Mouse (Mus musculus): ENCODE measurements around the gene Miga2. TPM values are rescaled to one million over a fixed set of nuclear protein-coding genes. Genes with fewer than 3 reads are reported as not detected.

Gene Miga2
- polyA plus RNA-seq, 1 experiment from 2014 or later = 8.5 TPM

DNA sequence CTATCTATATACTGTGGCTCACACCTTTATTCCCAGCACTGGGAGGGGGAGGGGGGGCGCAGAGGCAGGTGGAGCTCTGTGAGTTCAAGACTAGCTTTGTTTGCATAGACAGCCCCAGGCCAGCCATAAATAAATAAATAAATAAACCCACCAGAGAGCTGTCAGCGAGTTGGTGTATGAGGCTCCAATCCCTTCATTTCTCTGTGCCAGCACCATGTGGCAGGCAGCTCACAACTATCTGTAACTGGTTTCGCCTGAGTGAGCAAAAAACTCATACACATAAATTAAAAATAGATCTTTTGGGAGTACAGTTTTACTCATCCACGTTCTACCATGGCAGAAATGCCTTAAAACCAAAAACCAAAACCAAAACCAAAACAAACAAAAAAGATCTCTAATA lies 57.4 kb downstream of the Miga2 start:
- Histone ChIP-seq H3K36me3 (peaks cover 52% of the 10 kb centered on the region), H3K27ac (no peak overlapping the region), H3K27me3 (no peaks in the 10 kb centered on the region), H3K9me3 (replicated peaks) (no peaks in the 10 kb centered on the region), H3K4me2 (no peak overlapping the region), H3K4me3 (replicated peaks) (no peak overlapping the region), H3K4me1 (replicated peaks) (peaks cover 54% of the 10 kb centered on the region), H3K9ac (no peak overlapping the region)
- DNase-seq = no peak
- ATAC-seq (ENCODE audit: low read depth) = no peak
- WGBS (ENCODE audit: insufficient replicate concordance) = 82% methylated on average over 4 of the region's 4 CpGs

GRCm38 (mm10) chr2:30429156-30429555 lies 65.1 kb downstream of the Miga2 start:
- Histone ChIP-seq H3K27ac (no peak overlapping the region), H3K4me3 (replicated peaks) (no peak overlapping the region), H3K4me1 (replicated peaks) (peaks cover 6% of the 10 kb centered on the region), H3K9me3 (replicated peaks) (no peaks in the 10 kb centered on the region), H3K36me3 (peaks cover 86% of the 10 kb centered on the region), H3K27me3 (no peaks in the 10 kb centered on the region), H3K9ac (no peak overlapping the region), H3K4me2 (no peak overlapping the region)
- ATAC-seq (ENCODE audit: low read depth) = no peak
- no peak for DNase-seq

Small RNAs within 50 kb of the gene (microRNA-seq; reads per million reads assigned to microRNA genes)
- not detected for gene Gm47292

Other genes with a start within 250 kb of the Miga2 start
- 2.2 and 2.6 TPM in 2 replicates for gene Zer1, start 239.6 kb upstream of the Miga2 start, polyA plus RNA-seq (2015; fragmentation: Nextera tagmentation; extraction: Ambion mirVana)
- gene Tbc1d13, start 230.5 kb upstream of the Miga2 start, polyA plus RNA-seq (2015; fragmentation: Nextera tagmentation; extraction: Ambion mirVana) = 2.8 and 3.7 TPM in 2 replicates
- 14.2 and 15.6 TPM in 2 replicates for gene Endog, start 192.7 kb upstream of the Miga2 start, polyA plus RNA-seq (2015; fragmentation: Nextera tagmentation; extraction: Ambion mirVana)
- gene Spout1, start 185.8 kb upstream of the Miga2 start, polyA plus RNA-seq (2015; fragmentation: Nextera tagmentation; extraction: Ambion mirVana) = 40.5 and 42.5 TPM in 2 replicates
- 9.7 and 10.1 TPM in 2 replicates for gene Kyat1, start 158.4 kb upstream of the Miga2 start, polyA plus RNA-seq (2015; fragmentation: Nextera tagmentation; extraction: Ambion mirVana)
- gene Lrrc8a, start 126.5 kb upstream of the Miga2 start, polyA plus RNA-seq (2015; fragmentation: Nextera tagmentation; extraction: Ambion mirVana) = 11.9 and 12.5 TPM in 2 replicates
- gene Gm28035, start 123.7 kb upstream of the Miga2 start, polyA plus RNA-seq (2015; fragmentation: Nextera tagmentation; extraction: Ambion mirVana) = 0.05 and 0.07 TPM in 2 replicates
- 8.1 and 8.9 TPM in 2 replicates for gene Phyhd1, start 98.0 kb upstream of the Miga2 start, polyA plus RNA-seq (2015; fragmentation: Nextera tagmentation; extraction: Ambion mirVana)
- gene Gm28038, start 83.2 kb upstream of the Miga2 start, polyA plus RNA-seq (2015; fragmentation: Nextera tagmentation; extraction: Ambion mirVana) = 0.82 TPM in 1 of 2 replicates, not detected in the other
- 14.0 and 14.4 TPM in 2 replicates for gene Dolk, start 77.9 kb upstream of the Miga2 start, polyA plus RNA-seq (2015; fragmentation: Nextera tagmentation; extraction: Ambion mirVana)
- gene Nup188, start 77.8 kb upstream of the Miga2 start, polyA plus RNA-seq (2015; fragmentation: Nextera tagmentation; extraction: Ambion mirVana) = 15.5 and 20.0 TPM in 2 replicates
- 20.9 and 21.3 TPM in 2 replicates for gene Sh3glb2, start 4.9 kb upstream of the Miga2 start, polyA plus RNA-seq (2015; fragmentation: Nextera tagmentation; extraction: Ambion mirVana)
- 20.3 and 21.3 TPM in 2 replicates for gene Dolpp1, start 28.0 kb downstream of the Miga2 start, polyA plus RNA-seq (2015; fragmentation: Nextera tagmentation; extraction: Ambion mirVana)
- 20.5 and 23.9 TPM in 2 replicates for gene Crat, start 51.6 kb downstream of the Miga2 start, polyA plus RNA-seq (2015; fragmentation: Nextera tagmentation; extraction: Ambion mirVana)
- gene Ptpa, start 51.8 kb downstream of the Miga2 start, polyA plus RNA-seq (2015; fragmentation: Nextera tagmentation; extraction: Ambion mirVana) = 142 and 147 TPM in 2 replicates
- gene Ier5l, start 110.0 kb downstream of the Miga2 start, polyA plus RNA-seq (2015; fragmentation: Nextera tagmentation; extraction: Ambion mirVana) = 0.12 and 0.13 TPM in 2 replicates
- gene Cstad, start 230.8 kb downstream of the Miga2 start, polyA plus RNA-seq (2015; fragmentation: Nextera tagmentation; extraction: Ambion mirVana) = 0.13 and 0.14 TPM in 2 replicates

Data from liver, embryonic 13.5 days (tissue).